Mouse (Mus musculus) forebrain, embryonic 13.5 days (tissue): ENCODE measurements around the gene Tspan9. TPM values are rescaled to one million over a fixed set of nuclear protein-coding genes. Genes with fewer than 3 reads are reported as not detected.

ENCODE experiments used
- ATAC-seq: fragments of 200-750 bp; cut with Nextera tagmentation; 2 replicates; pipeline ENCODE4 v1.8.0; 2017
- H3K27ac ChIP-seq: fragments of 300-500 bp; sonication (generic); 2 replicates; pipeline ENCODE4 v1.5.1; 2015; ENCODE audit warnings: inconsistent platforms, mild to moderate bottlenecking, moderate library complexity
- H3K27me3 ChIP-seq: fragments of 300-500 bp; sonication (generic); 2 replicates; pipeline ENCODE4 v1.6.1; 2015; ENCODE audit warnings: mild to moderate bottlenecking, inconsistent platforms
- H3K36me3 ChIP-seq: fragments of 300-500 bp; sonication (generic); 2 replicates; pipeline ENCODE4 v1.6.1; 2015; ENCODE audit warnings: mild to moderate bottlenecking, inconsistent platforms; ENCODE audit not compliant: poor library complexity, severe bottlenecking
- H3K4me1 ChIP-seq: fragments of 300-500 bp; sonication (generic); 2 replicates; pipeline ENCODE4 v1.6.1; 2015; ENCODE audit warnings: inconsistent platforms
- H3K4me2 ChIP-seq: fragments of 300-500 bp; sonication (generic); 2 replicates; pipeline ENCODE4 v1.6.1; 2015; ENCODE audit warnings: inconsistent platforms, mild to moderate bottlenecking, moderate library complexity
- H3K4me3 ChIP-seq: fragments of 300-500 bp; sonication (generic); 2 replicates; pipeline ENCODE4 v1.5.1; 2015; ENCODE audit warnings: mild to moderate bottlenecking, inconsistent platforms
- H3K9ac ChIP-seq: fragments of 300-500 bp; sonication (generic); 2 replicates; pipeline ENCODE4 v1.6.1; 2015; ENCODE audit warnings: mild to moderate bottlenecking, inconsistent platforms
- H3K9me3 ChIP-seq: fragments of 300-500 bp; sonication (generic); replicated peaks from 2 replicates; pipeline ENCODE4 v1.6.1; 2016; ENCODE audit warnings: inconsistent platforms
- WGBS: fragments of 180-500 bp; shearing (Covaris S2); methylation state at CpG from one replicate; pipeline ENCODE4 v1.1.7; 2015; 5-methylcytosine and 5-hydroxymethylcytosine counted together
- polyA plus RNA-seq: library from polyadenylated mRNA; unstranded; fragments of >200 nt; fragmentation: Nextera tagmentation; extraction: Ambion mirVana; gene quantifications from 2 replicates; pipeline ENCODE4 v1.2.1, GENCODE M21; 2015

Gene Tspan9
- polyA plus RNA-seq, 1 experiment from 2014 or later: 20.6 TPM

DNA sequence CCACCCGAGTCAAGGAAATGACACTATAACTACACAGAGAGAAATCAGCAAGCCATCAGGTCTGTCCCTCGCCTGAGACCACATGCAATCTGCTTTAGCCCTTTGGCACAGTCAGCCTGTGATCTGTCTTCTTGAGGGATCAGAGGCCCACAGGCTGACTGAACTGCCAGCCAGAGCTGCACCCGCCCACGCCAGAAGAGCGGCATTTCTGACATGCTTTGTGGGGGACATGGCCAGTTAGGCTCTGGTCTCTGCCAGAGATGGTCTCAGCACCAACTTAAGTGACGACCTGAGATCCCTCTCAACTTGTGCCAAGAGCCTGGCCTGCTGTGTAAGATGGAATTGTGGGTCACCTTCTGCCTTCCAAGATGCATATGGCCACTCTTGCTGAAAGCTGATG is 166.7 kb downstream of the Tspan9 start:
- no peak overlapping the region for H3K4me3 ChIP-seq
- H3K9me3 ChIP-seq: no peaks in the 10 kb centered on the region
- H3K27me3 ChIP-seq: no peaks in the 10 kb centered on the region
- H3K36me3 ChIP-seq: no peaks in the 10 kb centered on the region
- H3K4me1 ChIP-seq: peaks cover 19% of the 10 kb centered on the region
- WGBS: 88% methylated on average over 6 of the region's 6 CpGs
- no peak for ATAC-seq
- H3K9ac ChIP-seq: no peak overlapping the region
- H3K4me2 ChIP-seq: no peak overlapping the region
- H3K27ac ChIP-seq: no peak overlapping the region

DNA sequence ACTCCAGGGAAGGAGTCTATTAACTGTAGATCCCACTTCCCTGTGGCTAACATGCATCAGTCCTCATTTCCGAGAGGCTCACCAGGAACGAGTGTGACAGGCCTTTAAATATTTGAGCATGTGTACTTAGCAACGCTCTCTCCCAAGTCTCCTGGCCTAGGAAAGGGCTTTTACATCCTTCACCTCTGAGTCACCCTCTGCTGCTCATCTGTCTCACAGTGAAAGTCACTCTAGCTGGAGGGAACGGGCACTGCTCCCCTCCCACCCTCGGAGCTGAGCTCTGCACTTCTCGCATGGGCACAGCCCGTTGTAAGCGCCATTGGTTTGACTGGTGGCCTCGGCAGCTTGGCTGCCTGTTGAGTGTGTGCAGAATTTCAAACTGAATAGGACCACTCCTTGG is 169.4 kb downstream of the Tspan9 start:
- H3K4me3 ChIP-seq: no peak overlapping the region
- H3K4me1 ChIP-seq: peaks cover 10% of the 10 kb centered on the region
- 48% methylated on average over 9 of the region's 9 CpGs for WGBS
- no peaks in the 10 kb centered on the region for H3K27me3 ChIP-seq
- no peaks in the 10 kb centered on the region for H3K36me3 ChIP-seq
- ATAC-seq: no peak
- H3K9me3 ChIP-seq: no peaks in the 10 kb centered on the region
- 0 out of 2 replicates have a peak overlapping the region, but pooled peaks have one; percentile 15 for H3K27ac ChIP-seq
- no peak overlapping the region for H3K4me2 ChIP-seq
- no peak overlapping the region for H3K9ac ChIP-seq

DNA sequence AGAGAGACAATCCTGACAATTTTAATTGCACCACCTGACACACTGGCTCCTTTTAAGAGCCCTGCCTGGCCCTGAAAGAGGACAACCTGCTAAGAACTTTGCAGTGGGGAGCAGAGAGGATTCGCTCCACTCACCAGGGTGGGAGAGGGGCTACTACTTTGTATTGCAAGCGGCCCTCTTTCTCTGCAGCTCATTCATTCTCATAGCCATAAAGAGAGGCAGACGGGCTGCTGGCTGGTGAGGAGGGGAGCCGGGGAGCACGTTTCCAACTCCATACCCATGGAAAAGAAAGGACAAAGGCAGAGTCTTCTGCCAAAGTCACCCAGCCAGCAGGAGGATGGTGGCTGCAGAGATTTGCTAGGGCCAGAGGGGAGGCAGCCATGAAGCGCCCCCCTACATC is 169.8 kb downstream of the Tspan9 start:
- H3K9ac ChIP-seq: no peak overlapping the region
- H3K4me3 ChIP-seq: no peak overlapping the region
- no peak overlapping the region for H3K4me2 ChIP-seq
- H3K36me3 ChIP-seq: no peaks in the 10 kb centered on the region
- 23% methylated on average over 6 of the region's 6 CpGs for WGBS
- H3K27ac ChIP-seq: 0 out of 2 replicates have a peak overlapping the region, but pooled peaks have one; percentile 15
- H3K4me1 ChIP-seq: peaks cover 7% of the 10 kb centered on the region
- H3K27me3 ChIP-seq: no peaks in the 10 kb centered on the region
- no peaks in the 10 kb centered on the region for H3K9me3 ChIP-seq
- ATAC-seq: no peak

GRCm38 (mm10) chr6:127971931-127972330 is 171.5 kb downstream of the Tspan9 start:
- H3K27ac ChIP-seq: no peak overlapping the region
- H3K4me1 ChIP-seq: peaks cover 9% of the 10 kb centered on the region
- no peaks in the 10 kb centered on the region for H3K27me3 ChIP-seq
- H3K9me3 ChIP-seq: no peaks in the 10 kb centered on the region
- H3K36me3 ChIP-seq: no peaks in the 10 kb centered on the region
- no peak overlapping the region for H3K4me3 ChIP-seq
- 88% methylated on average over 5 of the region's 5 CpGs for WGBS
- no peak for ATAC-seq
- H3K4me2 ChIP-seq: no peak overlapping the region
- H3K9ac ChIP-seq: no peak overlapping the region

GRCm38 (mm10) chr6:127970848-127971247 is 172.5 kb downstream of the Tspan9 start:
- no peaks in the 10 kb centered on the region for H3K9me3 ChIP-seq
- H3K36me3 ChIP-seq: no peaks in the 10 kb centered on the region
- H3K4me3 ChIP-seq: no peak overlapping the region
- peaks cover 11% of the 10 kb centered on the region for H3K4me1 ChIP-seq
- H3K9ac ChIP-seq: no peak overlapping the region
- H3K4me2 ChIP-seq: no peak overlapping the region
- no peak; the same call in 1 of the 2 replicates for ATAC-seq
- 54% methylated on average over 5 of the region's 5 CpGs for WGBS
- no peaks in the 10 kb centered on the region for H3K27me3 ChIP-seq
- H3K27ac ChIP-seq: no peak overlapping the region

DNA sequence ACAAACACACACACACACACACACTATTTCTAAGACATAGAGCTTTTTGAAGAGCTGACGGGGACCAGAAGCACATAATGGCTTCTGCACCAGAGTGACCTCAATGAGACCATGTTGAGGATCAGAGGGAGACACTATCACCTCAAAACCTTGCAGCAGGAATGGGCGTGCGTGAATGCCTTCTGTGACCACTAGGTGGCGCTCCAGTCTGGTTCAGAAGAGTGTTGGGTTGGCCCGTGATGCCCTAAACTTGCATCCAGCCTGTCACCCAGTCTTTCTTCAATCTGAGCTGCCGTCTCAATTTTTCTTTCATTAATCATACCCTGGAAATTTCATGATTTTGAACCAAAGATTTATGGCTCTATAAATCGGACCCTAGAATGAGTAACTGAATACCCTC is 173.3 kb downstream of the Tspan9 start:
- Histone ChIP-seq H3K27me3 (no peaks in the 10 kb centered on the region), H3K4me2 (no peak overlapping the region), H3K36me3 (no peaks in the 10 kb centered on the region), H3K4me3 (no peak overlapping the region), H3K9me3 (no peaks in the 10 kb centered on the region), H3K4me1 (peaks cover 11% of the 10 kb centered on the region), H3K9ac (no peak overlapping the region), H3K27ac (no peak overlapping the region)
- peak; percentile 59; the same call in 1 of the 2 replicates for ATAC-seq
- 8% methylated on average over 7 of the region's 7 CpGs for WGBS

DNA sequence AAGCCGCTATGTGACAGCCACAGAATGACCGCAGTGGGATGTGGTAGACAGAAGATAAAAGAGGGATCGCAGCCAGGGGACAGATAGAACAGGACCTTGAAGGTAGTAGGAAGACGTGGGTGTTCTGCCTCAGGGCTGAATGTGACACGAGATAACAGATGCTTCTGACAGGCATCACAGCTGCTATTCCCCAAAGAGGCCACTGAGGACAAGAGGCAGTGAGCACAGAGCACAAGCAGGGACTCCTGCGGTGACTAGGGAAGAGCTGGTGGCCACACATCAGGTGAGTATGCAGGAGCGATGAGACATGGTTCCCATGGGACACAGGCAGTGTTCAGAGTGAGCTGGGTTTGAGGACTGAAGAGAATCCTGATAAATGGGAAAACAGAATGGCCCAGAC is 173.7 kb downstream of the Tspan9 start:
- no peaks in the 10 kb centered on the region for H3K36me3 ChIP-seq
- peak; percentile 9; the same call in 1 of the 2 replicates for ATAC-seq
- 74% methylated on average over 7 of the region's 7 CpGs for WGBS
- no peak overlapping the region for H3K4me2 ChIP-seq
- H3K9ac ChIP-seq: no peak overlapping the region
- H3K27ac ChIP-seq: no peak overlapping the region
- no peaks in the 10 kb centered on the region for H3K27me3 ChIP-seq
- no peaks in the 10 kb centered on the region for H3K9me3 ChIP-seq
- H3K4me1 ChIP-seq: peaks cover 11% of the 10 kb centered on the region
- H3K4me3 ChIP-seq: no peak overlapping the region

DNA sequence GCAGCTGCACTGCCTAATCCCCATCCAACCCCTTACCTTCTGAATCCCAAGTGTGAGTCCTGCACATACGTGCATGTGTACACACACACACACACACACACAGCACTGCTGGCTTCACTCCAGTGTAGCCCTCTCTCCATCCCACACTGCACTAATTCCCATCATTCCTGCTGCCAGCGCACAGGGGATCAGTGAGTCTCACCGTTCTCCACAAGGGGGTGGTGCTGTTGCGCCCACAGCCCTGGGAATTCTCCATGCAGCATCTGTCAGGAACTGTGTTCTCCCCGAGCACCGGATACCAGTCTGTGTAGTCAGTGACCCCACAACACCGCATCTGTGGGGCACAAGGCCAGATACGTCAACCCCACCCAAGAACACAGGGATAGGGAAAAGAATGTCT is 177.9 kb downstream of the Tspan9 start:
- Histone ChIP-seq H3K27me3 (no peaks in the 10 kb centered on the region), H3K4me1 (peaks cover 4% of the 10 kb centered on the region; the same call in 1 of the 2 replicates), H3K9ac (no peak overlapping the region), H3K27ac (no peak overlapping the region), H3K9me3 (no peaks in the 10 kb centered on the region), H3K4me2 (no peak overlapping the region), H3K4me3 (no peak overlapping the region), H3K36me3 (no peaks in the 10 kb centered on the region)
- WGBS: 46% methylated on average over 8 of the region's 8 CpGs
- peak; percentile 57; the same call in 1 of the 2 replicates for ATAC-seq

- Histone ChIP-seq H3K4me3 (no peak overlapping the region), H3K36me3 (no peaks in the 10 kb centered on the region), H3K9me3 (no peaks in the 10 kb centered on the region), H3K9ac (no peak overlapping the region), H3K4me1 (no peaks in the 10 kb centered on the region), H3K27ac (no peak overlapping the region), H3K27me3 (no peaks in the 10 kb centered on the region), H3K4me2 (no peak overlapping the region)
- WGBS: 92% methylated on average over 1 of the region's 1 CpGs
- no peak for ATAC-seq
Measured at GRCm38 (mm10) chr6:127960203-127960602, 183.2 kb downstream of the Tspan9 start.

DNA sequence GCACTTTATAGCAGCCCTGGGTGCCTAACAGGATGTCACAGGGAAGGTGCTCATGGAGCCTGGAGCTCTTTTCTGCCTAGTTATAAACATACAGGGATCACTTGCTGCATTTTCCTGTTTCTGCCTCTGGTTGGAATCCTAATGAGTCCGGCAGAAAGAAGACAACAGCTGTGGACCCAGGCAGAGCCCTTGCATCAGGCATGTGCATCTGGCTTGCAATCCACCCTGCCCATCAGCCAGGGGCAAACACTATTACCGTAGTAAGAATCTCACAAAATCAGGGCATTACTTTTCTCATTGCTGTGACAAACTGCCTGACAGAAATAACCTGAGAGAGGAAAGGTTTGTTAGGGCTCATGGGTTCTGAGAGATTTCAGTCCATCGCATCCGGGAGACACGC is 187.2 kb downstream of the Tspan9 start:
- H3K27ac ChIP-seq: no peak overlapping the region
- no peak overlapping the region for H3K4me2 ChIP-seq
- H3K4me1 ChIP-seq: no peaks in the 10 kb centered on the region
- H3K4me3 ChIP-seq: no peak overlapping the region
- no peaks in the 10 kb centered on the region for H3K27me3 ChIP-seq
- H3K36me3 ChIP-seq: no peaks in the 10 kb centered on the region
- 87% methylated on average over 5 of the region's 5 CpGs for WGBS
- H3K9me3 ChIP-seq: no peaks in the 10 kb centered on the region
- H3K9ac ChIP-seq: no peak overlapping the region
- no peak for ATAC-seq

- no peaks in the 10 kb centered on the region for H3K27me3 ChIP-seq
- WGBS: 77% methylated on average over 4 of the region's 4 CpGs
- no peak overlapping the region for H3K4me3 ChIP-seq
- H3K9ac ChIP-seq: no peak overlapping the region
- no peak overlapping the region for H3K27ac ChIP-seq
- peaks cover 9% of the 10 kb centered on the region; the same call in 1 of the 2 replicates for H3K36me3 ChIP-seq
- no peaks in the 10 kb centered on the region for H3K4me1 ChIP-seq
- no peak overlapping the region for H3K4me2 ChIP-seq
- H3K9me3 ChIP-seq: no peaks in the 10 kb centered on the region
- ATAC-seq: no peak
Measured at GRCm38 (mm10) chr6:127953071-127953470, 190.3 kb downstream of the Tspan9 start.

DNA sequence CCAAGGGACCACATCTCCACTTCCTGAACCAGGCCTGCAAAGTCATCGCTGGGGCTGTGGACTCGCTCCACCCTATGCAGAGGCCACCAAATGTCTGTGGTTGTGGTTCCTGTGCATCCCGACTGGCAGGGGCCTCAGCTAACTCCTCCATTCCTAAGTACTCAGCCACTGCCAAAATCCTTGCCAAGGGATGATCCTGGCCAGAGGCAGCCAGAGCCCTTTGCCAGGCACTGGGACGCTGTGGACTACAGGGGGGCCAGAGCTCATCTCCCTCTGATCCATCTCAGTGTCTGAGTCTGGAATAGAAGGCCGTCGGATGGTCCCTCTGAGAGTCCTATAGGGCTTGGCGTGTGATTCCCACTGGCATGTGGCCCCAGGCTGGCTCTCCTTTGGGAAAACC is 193.5 kb downstream of the Tspan9 start:
- H3K27ac ChIP-seq: no peak overlapping the region
- peaks cover 9% of the 10 kb centered on the region; the same call in 1 of the 2 replicates for H3K36me3 ChIP-seq
- no peaks in the 10 kb centered on the region for H3K9me3 ChIP-seq
- H3K4me3 ChIP-seq: no peak overlapping the region
- WGBS: 87% methylated on average over 7 of the region's 7 CpGs
- no peak overlapping the region for H3K4me2 ChIP-seq
- H3K9ac ChIP-seq: no peak overlapping the region
- H3K4me1 ChIP-seq: no peaks in the 10 kb centered on the region
- no peaks in the 10 kb centered on the region for H3K27me3 ChIP-seq
- no peak for ATAC-seq

DNA sequence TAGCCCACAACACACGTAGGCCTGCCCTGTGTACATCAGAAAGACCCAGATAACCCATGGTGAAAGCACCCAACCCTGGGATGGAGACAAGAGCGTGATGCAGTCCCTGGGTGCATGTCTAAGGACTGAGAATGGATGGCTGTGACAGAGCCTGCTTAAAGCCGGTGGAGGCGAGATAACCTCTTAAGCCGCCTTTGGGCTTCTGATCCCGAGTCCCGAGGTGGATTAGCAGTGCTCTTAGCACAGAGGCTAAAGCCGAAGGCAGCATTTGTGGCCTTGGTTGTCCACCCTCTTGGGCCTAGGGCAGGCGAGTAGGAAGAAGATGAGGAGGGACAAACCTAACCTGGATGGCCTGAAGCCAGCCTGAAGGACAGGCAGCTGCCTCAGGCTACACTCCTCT is 194.7 kb downstream of the Tspan9 start:
- 72% methylated on average over 9 of the region's 9 CpGs for WGBS

More for the DNA sequence above, 194.7 kb downstream of the Tspan9 start:
- no peak overlapping the region for H3K4me3 ChIP-seq
- no peaks in the 10 kb centered on the region for H3K4me1 ChIP-seq
- no peaks in the 10 kb centered on the region for H3K9me3 ChIP-seq
- peaks cover 12% of the 10 kb centered on the region; the same call in 1 of the 2 replicates for H3K36me3 ChIP-seq
- no peak overlapping the region for H3K27ac ChIP-seq
- H3K27me3 ChIP-seq: no peaks in the 10 kb centered on the region
- no peak overlapping the region for H3K9ac ChIP-seq
- no peak overlapping the region for H3K4me2 ChIP-seq
- no peak for ATAC-seq
